Mouse (Mus musculus) kidney, postnatal 10 days (tissue): Measurements from ENCODE around the gene Mc1r.
"Not testable (repeated sequence)": the region's sequence is repeated elsewhere in the genome, so short reads cannot be mapped to it uniquely, and the experiment has no call there.

Experiments
- DNase-seq: peaks from one replicate; pipeline ENCODE4 v3.0.0; 2021; ENCODE audit warnings: mixed read lengths

Mc1r gene

DNA sequence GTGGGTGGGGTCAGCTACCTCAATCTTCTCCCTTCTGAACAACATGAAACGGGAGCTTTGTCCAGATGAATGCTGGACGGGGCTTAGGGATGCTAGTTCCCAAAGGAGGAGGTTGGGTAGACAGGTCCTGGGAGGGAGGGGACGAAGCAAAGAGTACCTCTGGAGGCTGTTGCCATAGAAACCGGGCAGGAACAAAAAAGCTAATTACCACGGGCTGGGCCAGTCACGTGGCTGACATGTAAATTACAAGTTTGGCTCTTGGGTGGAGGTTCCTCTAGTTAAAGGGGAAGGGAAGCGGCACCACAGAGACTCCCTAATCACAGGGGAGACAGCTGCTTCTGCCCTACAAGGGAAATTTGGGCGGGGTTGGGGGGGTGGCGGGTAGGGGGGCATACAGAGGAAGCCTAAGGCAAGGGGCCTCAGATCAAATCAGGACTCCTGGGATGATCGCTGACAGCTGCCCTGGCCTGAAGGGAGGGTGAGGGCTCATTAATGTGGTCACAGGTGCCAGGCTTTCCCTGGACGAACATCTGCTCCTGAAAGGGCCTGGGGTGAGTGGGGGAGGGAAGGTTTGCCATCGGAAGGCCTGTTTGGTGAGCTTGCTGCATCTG is 5.8 kb downstream of the Mc1r start:
- no peak for DNase-seq

DNA sequence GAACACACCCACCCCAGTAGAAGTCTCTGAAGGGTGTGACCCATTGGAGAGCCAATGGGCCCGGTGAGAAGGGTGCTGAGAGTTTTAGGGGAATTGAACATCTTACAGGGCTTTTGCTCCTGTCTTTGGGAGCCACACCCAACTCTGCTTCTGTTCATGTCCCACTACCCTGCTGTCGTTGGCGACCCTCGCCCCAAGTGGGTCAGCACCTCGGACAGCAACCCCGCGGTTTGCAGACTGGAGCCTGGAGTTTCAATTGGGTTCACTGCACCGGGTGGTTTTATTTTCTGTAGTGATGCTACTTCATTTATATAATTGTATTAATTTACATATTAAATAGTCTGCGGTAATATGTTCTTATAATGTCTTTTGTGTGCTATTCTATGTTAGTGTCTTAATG is 7.3 kb downstream of the Mc1r start:
- peak; percentile 51 for DNase-seq

DNA sequence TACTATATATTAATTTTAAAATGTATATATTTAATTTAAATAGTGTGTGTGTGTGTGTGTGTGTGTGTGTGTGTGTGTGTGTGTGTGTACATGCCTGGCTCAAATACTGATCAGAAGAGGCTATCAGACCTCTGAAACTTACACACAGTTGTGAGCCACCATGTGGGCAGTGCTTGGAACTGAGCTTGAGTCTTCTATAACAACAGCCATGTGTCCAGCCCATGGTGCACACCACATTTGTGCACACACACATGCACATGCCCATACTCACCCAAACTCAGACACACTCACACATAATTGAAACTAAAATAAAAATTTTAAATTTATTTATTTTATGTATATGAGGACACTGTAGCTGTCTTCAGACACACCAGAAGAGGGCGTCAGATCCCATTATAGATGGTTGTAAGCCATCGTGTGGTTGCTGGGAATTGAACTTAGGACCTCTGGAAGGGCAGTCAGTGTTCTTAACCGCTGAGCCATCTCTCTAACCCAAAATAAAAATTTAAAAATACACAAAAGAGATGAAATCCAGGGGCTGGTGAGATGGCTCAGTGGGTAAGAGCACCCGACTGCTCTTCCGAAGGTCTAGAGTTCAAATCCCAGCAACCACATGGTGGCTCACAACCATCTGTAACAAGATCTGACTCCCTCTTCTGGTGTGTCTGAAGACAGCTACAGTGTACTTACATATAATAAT is 8.2 kb downstream of the Mc1r start:
- not testable (repeated sequence) for DNase-seq

DNA sequence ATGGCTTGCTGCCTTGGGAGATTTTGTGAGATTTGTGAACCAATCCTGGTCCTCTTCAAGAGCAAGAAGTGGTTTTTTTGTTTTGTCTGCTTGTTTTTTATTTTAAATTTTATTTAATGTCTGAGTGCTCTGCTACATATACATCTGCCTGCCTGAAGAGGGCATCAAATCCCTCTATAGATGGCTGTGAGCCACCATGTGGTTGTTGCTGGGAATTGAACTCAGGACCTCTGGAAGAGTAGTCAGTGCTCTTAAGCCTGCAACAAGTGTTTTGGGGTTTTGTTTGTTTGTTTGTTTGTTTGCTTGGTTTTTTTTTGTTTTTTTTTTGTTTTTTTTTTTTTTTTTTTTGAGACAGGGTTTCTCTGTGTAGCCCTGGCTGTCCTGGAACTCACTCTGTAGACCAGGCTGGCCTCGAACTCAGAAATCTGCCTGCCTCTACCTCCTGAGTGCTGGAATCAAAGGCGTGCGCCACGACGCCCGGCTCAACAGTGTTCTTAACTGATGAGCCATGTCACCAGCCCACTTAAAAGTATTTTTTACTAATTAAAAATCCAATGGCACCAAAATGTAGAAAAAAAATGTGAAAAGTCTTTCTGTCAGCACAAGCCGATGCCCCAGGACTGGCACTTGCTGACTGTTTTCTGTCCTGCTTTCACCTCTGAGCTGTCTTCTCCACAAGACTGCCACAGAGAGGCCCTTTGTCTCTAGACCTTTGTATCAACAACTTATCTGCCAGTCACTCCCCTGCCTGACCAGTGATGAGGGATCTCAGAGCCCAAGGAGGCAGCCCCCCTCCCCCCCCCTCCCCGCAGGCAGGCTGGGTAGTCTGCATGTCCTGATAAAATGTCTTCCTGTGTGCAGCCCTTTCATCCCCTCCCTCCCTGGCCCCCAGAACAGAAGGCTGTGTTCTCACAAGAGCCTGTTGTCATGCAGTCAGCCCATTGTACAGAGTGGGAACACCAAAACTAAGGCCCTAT is 9.3 kb downstream of the Mc1r start:
- DNase-seq: no peak

DNA sequence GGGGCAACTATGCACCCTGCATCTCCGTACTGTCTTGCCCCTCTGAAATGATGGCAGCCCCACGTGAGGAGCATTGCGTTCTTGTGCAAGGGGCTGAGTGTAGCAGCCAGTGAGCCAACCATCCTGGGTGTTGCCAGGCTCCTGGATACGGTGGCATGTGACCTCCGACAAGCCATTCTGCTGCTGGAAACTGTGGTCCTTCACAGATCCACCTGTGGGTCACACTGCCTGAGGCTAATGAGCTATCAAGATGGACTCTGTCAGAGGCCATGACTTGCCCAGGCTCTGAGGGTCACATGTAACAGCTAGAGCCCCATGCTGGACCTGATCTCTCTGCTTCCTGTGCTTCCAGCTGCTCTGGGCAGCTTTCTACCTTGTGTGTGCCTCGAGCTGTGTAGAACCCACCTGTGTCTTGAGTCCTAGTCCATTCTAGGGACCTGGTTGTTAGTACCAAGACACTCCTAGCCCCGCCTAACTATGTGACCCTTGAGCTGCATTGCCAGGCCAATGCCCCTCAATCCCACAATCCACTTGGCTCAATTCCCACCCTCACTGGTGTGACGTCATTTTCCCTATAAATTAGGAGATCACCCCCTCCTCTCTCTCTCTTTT is 10.1 kb downstream of the Mc1r start:
- no peak for DNase-seq

DNA sequence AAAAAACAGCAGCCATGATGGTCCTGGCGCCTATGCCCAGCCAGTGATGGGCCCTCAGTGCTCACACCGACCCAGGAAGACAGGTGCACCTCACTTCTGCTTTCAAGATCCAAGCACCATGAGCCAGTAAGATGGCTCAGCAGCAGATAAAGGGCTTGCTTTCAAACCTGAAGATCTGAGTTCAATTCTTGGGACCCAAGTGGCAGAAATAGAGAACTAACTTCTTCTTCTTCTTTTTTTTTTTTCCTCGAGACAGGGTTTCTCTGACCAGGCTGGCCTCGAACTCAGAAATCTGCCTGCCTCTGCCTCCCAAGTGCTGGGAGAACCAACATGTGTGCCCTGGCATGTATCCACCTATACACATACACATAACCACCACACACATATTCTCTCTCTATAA is 12.8 kb downstream of the Mc1r start:
- no peak for DNase-seq

DNA sequence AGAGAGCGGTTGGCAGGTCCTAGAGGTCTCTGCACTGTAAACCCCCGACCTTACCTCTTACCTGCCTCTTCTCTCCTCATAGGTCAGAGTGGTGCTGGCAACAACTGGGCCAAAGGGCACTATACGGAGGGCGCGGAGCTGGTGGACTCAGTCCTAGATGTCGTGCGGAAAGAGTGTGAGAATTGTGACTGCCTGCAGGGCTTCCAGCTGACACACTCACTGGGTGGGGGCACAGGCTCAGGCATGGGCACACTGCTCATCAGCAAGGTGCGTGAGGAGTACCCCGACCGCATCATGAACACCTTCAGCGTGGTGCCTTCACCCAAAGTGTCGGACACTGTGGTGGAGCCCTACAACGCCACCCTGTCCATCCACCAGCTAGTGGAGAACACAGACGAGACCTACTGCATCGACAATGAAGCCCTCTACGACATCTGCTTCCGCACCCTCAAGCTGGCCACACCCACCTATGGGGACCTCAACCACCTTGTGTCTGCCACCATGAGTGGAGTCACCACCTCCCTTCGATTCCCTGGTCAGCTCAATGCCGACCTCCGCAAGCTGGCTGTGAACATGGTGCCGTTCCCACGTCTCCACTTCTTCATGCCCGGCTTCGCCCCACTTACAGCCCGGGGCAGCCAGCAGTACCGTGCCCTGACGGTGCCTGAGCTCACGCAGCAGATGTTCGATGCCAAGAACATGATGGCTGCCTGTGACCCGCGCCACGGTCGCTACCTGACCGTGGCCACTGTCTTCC is 13.8 kb downstream of the Mc1r start:
- DNase-seq: no peak

DNA sequence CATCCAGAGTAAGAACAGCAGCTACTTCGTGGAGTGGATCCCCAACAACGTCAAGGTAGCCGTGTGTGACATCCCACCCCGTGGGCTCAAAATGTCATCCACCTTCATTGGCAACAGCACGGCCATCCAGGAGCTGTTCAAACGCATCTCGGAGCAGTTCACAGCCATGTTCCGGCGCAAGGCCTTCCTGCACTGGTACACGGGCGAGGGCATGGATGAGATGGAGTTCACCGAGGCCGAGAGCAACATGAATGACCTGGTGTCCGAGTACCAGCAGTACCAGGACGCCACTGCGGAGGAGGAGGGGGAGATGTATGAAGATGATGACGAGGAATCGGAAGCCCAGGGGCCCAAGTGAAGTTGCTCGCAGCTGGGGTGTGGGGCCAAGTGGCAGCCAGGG is 14.4 kb downstream of the Mc1r start:
- DNase-seq: no peak

DNA sequence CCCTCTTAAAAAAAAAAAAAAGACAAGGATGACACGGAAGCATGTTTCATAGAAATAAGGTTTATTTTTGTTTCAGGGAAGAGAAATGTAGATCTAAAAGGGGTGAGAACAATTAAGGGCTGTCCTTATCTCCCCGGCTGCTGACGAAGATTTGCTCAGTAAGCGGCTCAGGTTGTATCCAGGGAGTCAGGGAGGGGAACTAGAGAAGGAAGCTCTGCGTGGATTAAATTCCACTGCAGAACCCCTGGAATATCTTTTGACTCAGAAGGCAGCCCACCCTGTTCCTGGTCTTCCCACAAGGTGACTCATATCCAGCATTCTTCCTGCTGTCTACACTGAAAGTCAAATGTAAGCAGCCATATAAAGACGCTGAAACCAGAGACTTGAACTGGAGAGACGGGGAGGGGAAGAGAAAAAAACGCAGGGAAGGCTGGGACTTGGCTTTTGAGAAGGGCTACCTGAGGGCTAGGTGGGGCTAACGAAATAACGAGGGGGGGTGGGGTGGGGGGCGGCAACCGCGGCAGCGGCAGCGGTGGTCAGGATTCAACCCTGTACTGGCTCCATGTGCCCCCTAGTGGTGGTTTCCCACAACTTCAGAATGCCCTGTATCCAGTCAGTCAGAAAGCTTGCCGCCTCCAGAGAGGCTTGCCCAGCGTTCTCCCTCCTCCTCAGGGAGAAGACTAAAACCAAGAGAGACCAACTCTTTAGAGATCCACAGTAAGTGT is 15.3 kb downstream of the Mc1r start:
- peak; percentile 84 for DNase-seq

DNA sequence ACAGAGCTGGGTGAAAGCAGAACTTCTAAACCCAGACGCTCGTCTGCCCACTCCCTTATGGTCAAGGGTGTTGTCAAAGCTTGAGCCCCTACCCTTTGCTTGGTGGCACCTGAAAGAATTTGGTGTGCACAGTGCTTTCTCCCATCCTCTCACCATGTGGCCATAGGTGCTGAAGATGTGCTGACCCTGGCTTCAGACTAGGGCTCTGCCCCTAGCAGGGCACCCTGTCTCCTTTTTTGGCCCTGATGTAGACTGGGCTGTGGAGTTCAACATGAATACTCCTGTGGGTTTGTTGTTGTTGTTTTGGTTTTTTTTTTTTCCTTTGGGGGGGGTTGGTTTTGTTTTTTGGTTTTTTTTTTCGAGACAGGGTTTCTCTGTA is 15.9 kb downstream of the Mc1r start:
- no peak for DNase-seq

DNA sequence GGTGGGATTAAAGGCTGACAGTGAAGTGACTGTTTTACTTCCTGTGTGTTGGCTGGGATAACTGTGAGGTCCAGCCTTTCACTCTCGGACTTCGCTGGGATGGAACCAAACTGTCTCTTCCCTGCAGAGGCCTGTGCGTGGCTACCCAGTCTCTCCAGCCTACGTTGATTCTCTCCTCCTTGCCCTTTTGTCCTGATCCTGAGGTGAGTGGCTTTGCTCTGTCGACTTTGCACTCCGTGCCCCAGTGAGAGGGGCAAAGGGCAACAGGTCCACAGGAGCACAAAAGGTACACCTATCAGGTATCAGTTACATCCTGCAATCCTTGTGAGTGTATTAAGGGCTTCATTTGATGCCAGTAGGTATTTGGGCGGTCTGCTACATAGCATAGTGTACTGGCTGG is 16.5 kb downstream of the Mc1r start, which contains the start of gene Def8:
Def8 (plus strand) TSS at position 87 of the 400 bp plus-strand sequence.
- DNase-seq: no peak

DNA sequence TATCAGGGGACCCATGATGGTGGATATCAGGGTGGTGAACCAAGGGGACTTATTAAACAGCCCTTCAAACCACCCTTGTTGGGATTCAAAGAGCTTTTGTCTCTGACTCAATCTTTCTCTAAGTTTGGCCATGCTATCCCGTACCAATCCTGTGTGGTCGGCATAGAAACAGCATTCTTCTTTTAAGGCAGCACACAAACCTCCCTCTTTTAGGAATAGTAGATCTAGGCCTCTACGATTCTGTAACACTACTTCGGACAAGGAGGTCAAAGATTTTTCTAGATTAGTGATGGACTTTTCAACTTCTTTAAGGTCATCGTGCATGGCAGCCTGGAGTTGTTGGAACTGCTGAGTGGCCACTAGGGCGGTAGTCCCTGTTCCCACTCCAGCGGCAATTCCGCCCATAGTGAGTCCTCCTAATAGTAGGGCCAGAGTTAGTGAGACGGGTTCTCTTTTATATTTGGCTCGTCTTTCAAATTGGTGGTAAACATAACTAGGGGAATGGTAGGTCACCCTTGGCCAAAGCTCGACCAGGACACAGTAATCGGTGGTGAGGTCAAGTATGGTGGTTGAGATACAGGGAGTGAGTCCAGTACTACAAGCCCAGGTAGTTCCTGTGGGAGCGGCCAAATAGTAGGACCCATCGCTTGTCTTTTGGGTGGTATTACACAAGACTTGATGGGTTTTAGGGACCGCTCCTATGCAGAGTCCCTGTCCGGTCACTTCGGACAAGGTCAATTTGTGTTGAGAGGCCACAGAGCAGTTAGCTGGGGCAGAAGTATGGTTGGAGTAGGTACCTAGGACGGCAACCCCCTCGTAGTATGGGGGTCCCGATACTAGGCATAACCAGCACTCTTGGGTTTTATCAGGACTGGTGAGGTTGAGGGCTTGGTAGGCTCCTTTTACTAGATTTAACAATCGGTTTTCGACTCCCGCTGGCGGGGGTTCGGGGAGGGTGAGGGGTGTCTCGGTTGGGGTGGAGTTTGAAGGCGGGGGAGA is 19.9 kb downstream of the Mc1r start:
- no peak for DNase-seq

DNA sequence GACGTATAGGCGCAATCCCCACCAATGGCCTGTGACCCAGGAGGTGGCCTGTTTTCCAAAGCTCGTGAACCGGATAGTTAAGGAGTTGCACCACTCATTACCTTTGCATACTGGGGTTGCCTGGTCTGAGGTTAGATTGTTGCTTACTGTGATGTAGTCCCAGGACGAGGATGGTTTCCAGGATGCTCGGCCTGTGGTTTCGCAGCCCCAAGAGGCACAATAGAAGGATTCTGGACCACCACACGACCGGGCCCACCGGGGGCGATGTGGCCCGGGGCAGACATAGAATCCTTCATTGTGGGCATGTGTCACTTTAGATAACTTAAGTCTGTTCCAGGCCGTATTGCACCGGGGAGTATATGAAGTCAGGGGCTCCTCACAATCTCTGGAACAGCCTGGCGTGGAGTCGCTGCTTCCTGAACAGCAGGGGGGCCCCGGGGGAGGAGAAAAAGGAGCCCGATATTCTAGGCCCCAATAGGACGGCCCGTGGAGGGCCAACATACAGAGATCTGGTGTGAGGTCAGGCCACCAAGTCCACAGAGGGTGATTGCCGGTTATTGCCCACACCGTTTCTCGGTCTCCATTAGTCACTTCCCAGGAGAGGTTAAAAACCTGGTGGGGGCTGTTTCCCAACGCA is 20.9 kb downstream of the Mc1r start:
- DNase-seq: no peak

DNA sequence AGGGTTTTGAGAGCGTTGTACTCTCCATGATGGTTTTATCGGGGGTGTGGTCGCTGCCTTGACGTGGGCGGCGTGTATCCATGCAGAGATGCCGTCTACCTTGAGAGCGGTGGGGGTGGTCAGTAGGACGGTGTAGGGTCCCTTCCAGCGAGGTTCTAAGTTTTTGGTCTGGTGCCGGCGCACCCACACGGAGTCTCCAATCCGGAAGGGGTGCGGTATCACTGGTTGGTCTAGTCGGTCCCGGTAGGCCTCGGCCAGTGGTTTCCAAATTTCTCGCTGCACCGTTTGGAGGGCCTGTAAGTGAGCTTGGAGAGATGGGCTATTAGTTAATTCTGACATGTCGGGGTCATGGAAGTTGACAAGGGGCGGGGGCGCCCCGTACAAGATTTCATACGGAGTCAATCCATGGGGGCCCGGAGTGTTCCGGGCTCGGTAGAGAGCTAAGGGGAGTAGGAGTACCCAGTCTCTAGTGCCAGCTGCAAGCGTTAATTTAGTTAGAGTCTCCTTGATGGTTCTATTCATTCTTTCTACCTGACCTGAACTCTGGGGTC is 21.5 kb downstream of the Mc1r start:
- no peak for DNase-seq

DNA sequence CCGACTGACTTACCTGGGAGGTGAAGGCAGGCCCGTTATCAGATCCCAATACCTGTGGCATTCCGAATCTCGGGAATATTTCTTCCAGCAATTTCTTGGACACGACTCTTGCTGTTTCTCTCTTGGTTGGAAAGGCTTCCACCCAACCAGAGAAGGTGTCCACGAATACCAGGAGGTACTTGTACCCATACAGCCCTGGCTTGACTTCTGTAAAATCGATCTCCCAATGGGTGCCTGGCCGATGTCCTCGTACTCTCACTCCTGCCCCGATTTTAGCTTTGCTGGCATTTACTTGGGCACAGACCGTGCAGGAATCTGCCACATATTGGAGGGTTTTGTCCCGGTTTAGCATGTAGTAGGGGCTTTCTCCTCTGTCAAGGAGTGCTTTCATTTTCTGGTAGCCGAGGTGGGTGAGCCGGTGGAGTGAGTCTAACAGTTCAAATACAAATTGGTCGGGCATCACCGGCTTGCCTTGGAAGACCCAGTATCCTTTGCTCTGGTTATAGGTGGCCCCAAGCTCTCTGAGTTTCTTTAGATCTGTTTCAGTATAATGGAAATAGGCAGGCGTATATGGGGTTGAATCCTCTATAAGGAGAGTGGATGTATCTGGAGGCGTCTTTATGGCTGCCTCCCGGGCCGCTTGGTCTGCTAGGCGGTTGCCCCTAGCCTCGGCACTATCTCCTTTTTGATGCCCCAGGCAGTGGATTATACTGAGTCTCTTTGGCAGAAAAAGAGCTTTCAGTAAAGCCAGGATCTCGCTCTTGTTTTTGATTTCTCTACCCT is 22.2 kb downstream of the Mc1r start:
- no peak for DNase-seq

DNA sequence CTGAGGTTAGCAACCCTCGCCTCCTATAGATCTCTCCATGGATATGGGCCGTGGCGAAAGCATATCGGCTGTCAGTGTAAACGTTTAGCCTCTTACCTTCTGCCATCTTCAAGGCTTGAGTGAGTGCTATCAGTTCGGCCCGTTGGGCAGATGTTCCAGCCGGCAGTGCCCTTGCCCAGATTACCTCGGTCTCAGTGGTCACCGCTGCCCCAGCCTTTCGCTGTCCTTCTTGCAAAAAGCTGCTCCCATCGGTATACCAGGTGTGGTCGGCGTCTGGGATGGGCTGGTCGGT is 22.8 kb downstream of the Mc1r start:
- not testable (repeated sequence) for DNase-seq

DNA sequence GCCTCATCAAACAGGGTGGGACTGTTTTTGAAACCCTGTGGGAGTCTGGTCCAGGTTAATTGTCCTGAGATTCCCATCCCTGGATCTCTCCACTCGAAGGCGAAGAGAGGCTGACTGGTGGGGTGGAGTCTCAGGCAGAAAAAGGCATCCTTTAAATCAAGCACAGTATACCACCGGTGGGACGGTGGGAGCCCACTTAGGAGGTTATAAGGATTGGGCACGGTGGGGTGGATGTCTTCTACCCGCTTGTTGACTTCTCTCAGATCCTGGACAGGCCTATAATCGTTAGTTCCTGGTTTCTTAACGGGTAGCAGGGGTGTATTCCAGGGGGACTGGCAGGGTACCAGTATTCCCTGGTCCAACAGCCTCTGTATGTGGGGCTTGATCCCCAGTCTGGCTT is 24.0 kb downstream of the Mc1r start:
- not testable (repeated sequence) for DNase-seq

DNA sequence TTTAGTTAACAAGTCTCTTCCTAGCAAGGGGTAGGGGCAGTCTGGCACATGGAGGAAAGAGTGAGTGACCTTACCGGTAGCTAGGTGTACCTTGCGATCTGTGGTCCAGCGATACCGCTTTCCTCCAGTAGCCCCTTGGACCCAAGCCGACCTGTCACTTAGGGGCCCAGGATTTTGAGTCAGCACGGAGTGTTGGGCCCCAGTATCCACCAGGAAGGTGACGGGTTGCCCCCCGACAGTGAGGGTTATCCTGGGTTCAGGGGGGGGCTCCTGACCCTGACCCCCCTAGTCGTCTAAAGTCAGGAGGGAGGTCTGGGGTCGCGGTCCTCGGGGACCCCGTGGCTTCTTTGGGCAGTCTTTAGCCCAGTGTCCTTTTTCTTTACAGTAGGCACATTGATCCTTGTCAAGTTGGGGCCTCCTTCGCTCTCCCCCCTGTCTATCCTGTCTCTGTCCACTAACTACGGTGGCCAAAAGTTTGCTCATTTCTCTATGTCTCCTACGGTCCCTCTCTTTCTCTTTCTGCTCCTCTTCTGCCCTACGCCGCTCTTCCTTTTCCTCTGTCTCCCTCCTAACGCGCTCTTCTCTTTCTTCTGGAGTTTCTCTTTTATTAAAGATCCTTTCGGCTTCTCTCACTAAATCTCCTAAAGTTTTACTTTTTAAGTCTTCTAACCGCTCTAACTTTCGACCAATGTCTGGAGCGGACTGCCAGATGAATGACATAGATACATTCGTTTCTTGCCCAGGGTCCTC is 24.9 kb downstream of the Mc1r start:
- no peak for DNase-seq
